Mouse (Mus musculus) cerebellum, postnatal 36 days (tissue): ENCODE results near the gene Mmp11.

Experiments
- DNase-seq, 2 experiments: peaks; one replicate each; pipeline ENCODE4 v3.0.0; 2021 to 2022; ENCODE audit warnings: mixed read lengths in 2 of 2

Mmp11 gene

DNA sequence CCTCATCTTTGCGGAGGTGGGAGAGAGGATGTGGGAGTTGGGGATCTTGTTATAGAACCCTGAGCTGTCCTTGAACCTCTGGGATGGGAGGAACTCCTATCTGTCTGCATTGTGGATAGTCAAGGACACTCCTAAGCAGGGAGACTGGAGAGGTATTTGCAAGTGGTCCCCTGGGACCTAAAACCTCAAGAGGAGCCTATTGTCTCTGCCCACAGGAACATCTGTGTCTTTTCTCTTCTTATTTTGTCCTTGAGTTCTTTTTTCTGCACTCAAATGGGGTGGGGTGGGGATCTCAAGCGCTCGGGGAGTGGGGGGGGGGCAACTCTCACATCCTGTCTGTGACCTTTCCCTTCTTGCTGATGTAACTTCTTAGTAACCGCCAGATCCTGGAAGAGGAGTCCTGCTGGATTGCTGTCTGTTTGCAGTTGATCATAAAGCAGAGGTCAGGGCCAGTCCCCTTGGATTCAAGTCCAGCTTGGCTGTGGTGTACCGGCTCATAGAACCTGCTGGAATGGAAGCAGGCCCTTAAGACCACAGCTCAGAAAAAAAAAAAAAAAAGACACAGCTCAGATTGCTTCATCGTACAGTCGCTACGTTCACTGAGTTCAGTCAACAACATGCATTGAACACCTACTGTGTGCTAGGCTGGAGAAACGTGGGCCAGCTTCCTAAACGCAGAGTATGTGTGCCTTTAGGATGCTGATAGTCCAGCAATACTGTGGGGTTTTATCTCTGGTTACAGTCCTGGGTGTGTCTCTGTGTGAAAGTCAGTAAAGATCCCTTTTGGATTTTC is 1.8 kb upstream of the Mmp11 start:
- DNase-seq, result no peak

DNA sequence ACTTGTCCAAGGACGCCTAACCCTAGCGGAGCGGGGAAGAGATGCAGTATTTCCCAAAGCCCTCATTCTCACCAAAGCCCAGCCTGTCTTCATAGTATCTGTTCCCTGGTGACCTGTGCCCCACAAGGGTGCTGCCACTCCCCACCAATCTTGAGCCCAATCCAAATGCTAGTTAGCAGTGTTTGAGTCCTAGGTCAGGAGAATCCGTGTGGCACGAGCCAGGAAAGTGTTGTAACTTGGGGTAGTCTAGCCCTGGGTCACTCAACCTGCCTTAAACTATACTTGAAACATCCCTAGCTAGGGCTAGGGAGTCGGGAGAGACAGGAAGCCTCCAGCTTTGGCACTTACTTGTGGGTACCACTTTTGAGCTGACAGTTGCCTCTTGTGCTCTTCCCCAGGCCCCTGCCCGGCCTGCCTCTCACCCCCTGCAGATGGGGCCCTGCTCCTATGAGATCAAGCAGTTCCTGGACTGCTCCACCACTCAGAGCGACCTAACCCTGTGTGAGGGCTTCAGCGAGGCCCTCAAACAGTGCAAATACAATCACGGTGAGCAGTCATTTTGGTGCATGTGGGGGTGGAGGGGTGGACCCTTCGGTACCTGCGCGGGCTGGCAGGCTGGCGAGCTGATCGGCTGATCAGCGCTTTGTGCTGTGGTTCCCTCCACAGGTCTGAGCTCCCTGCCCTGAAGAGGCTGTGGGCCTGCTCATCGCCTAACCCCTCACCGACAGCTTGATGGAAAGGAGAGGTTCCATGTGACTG is 792 bp upstream of the Mmp11 start:
- DNase-seq, result no peak

DNA sequence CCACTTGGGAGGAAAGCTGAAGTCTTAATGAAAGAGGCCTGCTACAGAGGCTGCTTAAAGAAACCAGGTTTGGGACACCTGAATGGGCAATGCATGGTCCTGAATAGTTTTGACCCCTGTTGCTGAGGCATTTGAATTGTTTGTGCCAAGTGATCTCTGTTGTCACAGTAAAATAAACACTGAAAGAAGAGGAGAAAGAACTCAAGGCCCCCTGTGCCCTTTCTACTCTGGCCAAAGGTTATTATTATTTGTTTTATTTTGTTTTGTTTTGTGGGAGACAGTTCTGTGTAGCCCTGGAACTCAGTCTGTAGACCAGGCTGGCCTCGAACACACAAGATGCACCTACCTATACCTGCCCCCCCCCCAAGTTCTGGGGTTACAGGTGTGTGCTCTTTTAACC is 1.3 kb downstream of the Mmp11 start:
- DNase-seq, result no peak

DNA sequence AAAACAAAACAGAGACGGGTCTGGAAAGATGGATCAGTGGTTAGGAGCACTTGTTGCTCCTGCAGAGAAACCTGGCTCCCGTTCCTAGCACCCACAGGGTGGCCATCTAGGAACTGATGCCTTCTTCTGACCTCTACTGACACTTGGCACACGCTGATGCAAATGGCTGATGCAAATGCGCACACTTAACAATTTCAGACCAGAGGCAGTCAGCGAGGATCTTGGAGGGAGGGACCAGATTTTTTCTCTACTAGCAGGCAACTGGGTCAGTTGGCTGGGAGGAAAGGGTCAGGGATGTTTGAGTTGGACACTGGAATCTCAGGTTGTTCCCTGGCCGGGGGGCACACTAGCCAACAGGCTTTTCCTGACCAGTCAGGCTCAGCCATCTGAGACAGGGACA is 3.4 kb downstream of the Mmp11 start, which contains the start of gene Chchd10:
TSS of gene Chchd10 (plus strand) at position 240 of the 400 bp plus-strand sequence.
- no peak for DNase-seq

DNA sequence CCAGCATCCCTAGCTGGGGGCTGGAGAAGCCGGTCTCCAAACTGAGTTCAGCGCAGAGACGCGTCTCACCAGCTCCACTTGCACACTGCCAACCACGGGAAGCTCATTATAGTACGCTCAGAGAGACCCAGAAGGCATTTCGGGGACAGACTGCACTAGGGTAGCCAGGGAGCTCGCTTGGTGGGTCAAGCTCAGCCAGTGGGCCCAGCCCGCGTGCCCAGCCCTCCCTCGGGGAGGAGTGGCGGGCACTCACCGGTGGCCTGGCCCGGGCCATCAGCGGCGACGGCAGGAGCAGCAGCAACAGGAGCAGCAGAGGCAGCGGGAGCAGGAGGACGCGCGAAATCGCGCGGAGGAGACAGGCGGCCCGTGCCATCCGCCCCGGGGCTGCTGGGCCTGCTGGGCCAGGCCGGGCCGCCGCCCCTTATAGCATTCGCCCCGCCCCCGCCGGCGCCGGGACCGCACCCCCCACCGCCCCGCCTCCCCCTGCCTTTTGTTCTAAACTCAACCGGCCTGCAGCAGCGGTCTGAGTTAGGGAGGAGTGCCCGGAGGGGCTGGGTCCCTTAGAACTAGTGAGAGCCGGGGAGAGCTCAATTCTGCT is 4.1 kb downstream of the Mmp11 start:
- peak; percentile 29 to 36 for DNase-seq

DNA sequence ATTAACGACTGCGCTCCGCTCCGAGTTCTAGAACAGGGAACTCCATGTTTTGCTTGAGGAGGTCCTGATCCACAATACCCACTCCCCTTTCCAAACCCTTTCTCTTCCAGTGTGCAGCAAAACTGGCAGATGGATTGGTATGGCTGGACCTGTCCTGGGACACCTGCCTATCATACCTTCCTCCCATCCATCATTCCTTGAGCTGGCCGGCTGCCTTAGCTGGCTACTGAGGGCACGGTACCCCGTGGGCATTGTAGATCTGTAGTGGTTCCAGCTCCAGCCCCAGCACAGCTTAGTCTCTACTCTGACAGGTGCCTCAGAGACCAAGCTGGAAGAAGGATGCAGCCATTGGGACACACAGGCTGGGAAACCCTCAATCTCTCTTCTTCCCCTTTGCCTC is 5.0 kb downstream of the Mmp11 start:
- no peak for DNase-seq

DNA sequence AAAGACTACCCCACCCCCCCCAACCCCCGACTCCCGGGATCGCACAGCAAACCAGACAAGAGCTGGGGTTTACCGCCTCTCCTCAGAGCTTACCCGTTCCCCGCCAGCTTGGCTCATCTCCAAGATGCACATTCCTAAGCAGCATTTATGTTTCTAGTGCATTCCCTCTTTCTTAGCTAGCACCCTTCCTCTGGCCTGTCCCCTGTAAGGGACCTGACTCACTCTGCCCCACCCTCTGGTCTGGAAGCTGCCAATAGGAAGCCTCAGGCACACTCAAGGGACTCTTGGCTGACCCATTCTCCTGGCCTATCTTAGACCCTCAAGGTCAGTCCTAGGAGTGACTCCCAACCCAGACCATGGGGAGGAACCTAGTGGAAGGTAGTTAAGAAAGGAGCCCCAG is 6.0 kb downstream of the Mmp11 start:
- DNase-seq, result no peak

DNA sequence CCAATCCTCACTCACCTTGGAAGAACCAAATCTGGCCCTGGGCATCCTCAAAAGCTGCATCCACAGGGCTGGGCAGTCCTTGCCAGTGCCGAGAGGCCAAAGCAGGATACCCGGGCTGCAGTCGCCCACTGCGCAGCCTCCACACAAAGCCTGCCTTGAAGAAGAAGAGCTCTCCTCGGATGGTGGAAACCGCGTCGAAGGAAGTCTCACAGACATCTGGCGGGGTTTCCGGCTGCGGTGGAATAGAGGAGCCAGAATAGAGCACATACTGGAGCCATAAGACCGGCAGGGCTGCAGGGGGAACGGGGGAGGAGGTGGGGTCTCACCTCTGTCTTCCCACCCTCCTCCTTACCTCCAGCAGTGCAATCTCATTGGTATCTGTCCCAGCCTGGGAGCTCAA is 9.9 kb downstream of the Mmp11 start:
- DNase-seq, result no peak

DNA sequence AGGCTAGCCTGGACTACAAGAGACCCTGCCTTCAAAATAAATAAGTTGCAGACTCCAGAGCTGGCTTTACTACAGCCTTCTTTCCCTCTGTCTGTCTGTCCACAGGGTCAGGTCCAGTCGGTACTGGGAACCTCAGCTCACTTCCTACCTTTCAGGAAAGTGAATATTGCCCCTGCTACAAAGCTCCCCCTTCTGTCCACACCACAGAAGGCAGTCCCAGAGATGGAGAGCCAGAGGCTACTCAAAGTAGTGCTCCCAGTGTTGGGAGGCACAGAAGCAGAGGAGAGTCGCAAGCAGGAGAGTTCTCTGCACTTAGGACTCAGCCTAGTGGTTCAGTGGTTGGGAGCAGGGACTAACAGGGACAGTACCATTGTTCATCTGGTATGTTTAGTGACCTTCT is 12.0 kb downstream of the Mmp11 start:
- DNase-seq, result no peak

DNA sequence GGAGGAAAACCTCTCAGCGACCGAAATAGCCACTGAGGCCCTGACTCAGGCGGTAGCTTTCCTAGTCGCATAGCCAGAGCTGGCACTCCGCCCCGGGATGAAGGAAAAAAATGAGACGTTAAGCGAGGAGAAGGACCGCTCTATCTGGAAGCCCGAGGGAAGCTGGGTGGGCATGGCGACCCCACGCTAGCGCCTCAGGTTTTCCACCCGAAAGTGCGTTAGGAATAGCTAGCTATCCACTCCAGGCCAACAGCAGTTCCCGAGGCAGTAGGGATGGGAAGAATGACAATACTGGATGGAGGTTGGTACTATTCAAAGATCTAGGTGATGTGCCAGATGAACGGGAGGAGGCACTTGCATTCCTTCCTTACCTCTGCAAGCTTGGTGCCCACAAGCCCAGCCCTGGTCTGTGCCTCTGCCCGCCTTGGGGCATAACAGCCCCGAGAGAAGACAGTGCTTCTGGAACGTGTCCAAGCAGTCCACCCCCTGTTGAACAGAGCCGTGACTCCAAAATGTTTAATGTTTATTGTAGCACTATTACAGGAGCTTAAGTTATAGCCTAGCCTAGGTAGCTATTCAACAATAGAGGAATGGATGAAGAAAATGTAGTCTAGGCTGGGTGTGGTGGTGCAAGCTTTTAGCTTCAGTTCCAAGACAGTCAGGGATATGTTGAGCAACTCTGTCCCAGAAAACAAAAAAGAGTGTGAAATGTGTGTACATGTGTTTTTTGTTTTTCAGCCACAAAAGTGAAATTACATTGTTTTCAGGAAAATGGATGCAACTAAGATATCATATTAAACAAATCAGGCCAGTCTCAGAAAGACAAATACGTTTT is 14.4 kb downstream of the Mmp11 start:
- peak; percentile 45 to 53 for DNase-seq

DNA sequence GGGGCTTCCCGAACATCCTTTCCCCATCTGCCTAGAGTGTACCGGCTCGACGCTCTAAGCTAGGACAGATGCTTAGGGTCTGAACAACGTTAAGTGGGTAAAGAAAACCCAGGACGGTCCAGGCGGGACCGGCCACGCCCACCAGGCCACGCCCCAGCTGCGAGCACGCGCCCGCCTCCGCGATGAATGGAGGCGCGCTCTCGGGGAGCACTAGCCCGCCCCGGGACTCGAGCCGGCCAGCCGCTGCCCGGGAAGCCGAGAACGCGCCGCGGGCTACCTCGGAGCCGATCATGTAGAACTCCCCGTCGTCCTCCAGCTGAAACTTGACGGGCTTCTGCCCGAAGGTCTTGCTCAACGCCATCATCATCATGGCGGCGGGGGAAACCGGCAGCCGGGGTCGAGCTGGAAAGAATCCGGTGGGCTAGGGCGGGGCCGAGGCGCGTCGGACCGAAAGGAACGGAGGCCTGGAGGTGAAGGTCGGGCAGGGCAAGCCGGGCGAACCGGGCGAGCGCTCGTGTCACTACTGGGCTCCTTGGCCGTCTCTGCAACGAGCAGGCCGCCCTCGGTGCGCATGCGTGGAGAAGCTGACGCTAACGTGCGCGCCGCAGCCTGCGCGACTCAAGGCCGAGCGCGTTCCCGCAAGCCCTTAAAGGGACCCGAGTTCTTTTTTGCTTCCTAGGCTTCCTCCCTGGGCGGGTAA is 15.1 kb downstream of the Mmp11 start, which contains the start of gene Smarcb1:
TSS of gene Smarcb1 (minus strand) at position 592 of the 700 bp plus-strand sequence.
- peak; percentile 96 for DNase-seq

DNA sequence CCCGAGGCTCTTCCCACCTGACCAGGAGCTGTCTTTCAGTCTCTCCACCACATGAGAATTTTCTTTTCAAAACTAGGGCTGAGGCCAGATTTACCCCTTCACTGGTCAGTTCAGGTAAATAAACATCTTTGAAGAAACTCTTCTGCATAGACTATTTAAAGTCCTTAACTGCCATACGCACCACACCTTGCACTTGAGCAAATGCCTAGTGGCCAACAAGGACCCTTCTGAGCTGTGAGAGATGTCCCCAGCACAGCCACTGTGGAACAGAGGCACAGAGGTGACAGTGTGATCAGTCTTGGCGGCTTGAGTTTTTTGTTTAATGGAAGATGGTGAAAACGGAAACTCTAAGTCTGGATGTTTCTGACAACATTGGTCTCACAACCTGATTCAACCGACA is 17.3 kb downstream of the Mmp11 start:
- DNase-seq, result no peak

DNA sequence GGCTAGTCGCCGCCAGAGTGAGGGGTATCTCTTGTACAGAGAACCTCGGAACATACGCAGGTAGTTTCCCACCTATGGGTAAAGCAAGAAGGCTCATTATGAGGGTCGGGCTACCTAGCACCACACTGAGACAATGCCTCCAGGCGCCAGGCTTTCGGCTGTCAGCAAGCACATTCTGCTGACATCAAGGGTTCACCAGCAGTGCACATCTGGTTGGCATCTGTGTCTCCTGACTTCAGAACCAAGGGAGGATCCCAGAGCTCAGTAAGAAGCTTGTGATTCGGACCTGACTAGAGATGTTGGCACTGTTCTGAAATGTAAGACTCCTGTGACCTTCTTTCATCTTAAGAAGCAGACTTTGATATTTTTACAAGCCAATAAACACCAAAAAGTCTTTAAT is 19.5 kb downstream of the Mmp11 start:
- no peak for DNase-seq

DNA sequence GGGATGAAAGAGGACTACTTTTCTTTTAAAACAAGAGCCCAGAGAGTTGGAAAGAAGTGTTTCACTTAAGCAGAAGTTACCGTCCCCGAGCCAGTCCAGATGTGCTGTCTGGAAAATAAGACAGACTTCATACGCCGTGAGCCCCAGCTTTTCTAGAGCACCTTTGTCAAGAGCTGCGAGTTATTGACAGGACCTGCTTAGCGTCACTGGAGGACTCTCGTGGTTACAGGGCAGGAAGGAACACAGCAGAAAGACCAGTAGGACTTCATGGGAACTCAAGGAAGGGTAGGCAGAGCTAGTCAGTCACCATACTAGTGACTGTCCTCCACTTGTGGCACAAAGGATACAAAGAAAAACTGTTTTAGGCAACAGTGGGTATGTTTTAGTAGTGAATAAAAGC is 20.7 kb downstream of the Mmp11 start:
- DNase-seq, result no peak

DNA sequence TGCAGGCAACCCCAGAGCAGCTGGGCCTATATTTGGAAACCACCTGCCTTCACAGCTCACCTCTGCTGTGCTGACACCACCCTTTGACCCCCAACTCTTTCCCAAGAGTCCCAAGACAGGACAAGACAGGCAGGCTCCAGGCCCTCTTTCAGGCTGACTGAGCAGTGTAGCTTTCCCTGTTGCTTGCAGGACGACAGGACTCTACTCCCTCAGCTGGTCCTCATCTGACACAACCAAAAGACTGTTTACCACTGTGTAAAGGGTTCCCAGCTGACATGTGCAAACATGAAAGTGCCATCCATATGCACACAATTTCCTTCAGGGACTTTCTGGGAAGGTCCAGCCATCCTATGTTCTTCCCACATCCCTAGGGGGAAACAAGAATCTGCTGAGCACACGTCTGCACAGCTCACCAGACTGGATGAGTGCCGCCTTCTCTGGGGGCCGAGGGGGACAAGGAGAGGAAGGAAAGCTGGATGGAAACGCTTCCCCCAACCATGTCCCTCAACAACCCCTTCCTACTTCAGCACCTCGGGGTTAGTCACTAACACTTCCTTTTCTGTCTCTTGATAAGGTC is 23.2 kb downstream of the Mmp11 start:
- DNase-seq, result no peak

DNA sequence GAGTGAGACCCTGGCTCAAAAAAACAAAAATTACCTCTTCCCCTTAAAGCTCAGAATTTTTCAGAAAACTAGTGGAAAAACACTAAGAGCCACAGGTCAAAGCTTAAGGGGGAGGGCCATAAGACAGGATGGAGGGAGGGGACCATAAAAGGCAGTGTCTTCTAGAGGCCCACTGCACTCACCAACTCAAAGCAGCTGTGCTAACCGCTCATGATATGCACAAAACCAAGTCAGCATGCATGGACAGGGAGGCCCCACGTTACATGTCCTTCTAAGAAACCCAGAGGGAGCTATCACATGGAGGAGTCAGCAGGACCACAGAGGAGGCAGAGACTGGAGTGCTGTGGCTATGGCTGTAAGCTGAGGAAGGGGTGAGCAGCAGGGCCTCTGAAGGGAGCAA is 25.6 kb downstream of the Mmp11 start:
- DNase-seq, result no peak

DNA sequence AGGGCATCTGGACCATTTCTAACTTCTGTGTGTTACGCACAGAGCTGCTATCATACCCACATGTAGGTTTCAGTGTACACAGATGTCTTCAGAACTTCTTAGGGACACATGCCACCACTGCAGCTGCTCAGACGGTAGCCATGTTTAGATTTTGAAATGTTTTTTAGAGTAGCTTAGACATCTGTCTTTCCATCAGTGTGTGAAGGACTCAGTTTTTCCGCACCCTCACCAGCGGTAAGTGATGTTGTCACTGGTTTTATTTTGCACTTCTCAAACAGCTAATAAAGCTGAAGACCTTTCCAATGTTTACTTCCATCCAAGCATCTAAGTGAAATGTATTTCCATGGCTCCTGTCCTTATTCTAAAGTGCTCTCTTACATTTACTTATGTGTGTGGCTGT is 29.4 kb downstream of the Mmp11 start:
- DNase-seq, result no peak

DNA sequence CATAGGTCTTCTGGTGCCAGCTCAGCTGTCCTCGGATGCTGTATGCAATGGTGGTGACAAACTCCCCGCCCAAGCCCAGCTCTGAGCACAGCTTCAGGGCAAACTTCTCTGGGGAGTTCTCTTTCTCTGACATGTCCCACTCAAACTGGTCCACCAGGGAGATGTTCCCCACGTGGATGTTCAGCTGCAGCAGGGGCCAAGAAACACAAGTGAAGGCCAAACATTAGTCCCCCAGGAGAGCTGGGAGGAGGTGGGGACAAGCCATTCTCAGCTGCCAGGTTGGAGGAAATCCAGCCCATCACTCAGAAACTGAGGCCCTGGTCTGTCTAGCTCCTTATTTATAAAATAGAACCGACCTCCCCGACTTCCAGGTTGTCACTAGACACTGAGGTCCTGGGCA is 31.9 kb downstream of the Mmp11 start:
- DNase-seq, result no peak

DNA sequence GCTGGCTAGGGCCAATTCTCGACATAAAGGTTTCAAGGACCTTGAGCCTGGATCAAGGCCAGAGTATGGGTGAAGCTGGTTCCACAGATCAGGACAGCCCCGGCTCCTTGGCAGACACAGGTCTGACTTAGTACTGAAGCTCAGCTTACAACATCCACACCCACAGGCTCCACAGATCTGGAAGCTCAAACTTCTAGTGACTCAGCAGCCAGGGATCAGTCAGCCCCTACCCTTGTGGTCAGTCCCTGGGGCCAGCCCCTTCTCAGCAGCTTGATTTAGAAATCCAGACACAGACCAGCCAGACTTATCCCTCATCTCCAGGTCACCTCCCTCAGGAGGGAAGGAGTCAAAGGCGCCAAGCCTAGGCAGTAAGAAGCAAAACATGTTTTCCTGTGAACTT is 37.5 kb downstream of the Mmp11 start:
- DNase-seq, result no peak

DNA sequence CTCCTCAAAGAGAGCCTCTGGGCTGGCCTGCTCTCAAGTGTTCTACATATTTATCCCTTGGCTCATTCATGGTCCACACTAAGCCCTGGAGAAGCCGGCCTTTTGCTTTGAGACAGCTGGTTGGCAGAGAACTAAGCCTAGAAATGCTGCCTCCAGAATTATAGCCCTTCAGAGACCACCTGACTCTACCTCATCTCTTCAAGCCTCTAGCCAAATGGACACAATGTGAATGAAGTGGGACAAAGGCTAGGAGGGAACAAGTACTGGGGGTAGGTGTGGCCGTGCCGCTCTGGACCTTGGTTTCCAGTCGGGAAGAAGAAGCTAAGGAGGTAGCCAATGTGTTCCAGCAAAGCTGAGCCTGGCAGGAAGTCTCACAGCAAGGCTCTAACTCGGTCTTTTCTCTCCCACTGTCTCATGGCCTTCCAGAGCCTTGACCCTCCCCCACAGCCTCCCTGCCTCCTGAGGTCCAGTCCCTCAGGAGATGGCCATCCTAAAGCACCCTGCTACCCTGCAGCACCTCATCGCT is 38.2 kb downstream of the Mmp11 start:
- no peak for DNase-seq

DNA sequence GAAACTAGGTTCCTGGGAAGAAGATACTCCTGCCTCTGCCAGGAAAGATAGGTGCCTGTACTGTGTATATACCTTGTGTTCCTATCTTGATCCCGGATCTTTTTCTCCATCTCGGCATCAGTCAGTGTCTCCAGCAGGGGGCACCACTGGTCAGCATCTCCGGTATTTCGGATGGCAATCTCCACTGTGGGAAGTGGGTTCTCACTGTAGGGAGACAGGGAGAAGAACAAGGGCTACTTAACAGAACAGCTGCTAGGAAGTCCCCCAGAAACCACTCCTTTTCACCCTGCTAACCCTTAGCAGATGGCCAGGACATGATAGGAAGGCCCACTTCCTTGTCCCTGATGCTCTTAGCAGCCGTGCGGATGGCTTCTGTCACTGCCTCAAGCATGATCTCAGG is 38.9 kb downstream of the Mmp11 start:
- DNase-seq, result peak; percentile 84 to 86

DNA sequence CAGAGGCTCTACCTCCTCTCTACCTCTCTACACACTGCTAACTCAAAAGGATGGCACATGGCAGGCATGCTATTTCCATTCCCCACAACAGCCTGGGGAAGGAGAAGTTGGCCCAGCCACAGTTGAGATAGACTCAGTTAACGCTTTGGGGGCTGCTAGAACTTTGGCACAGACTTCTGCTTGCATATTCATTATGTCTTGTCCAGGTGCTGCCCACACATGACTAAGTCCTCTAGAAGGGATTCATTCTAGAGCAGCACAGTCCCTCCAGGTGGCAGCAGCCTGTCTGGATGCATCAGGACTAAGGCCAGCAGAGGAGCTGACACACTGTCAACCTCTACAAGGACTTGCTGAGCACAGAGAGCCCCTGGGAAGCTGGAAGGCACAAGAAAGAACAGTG is 40.1 kb downstream of the Mmp11 start:
- no peak for DNase-seq
